ENCODE assay signal across 15 mouse cellular contexts in genomic region chr8:70203072-70203471, GRCm38 (mm10). TPM values are rescaled to one million over a fixed set of nuclear protein-coding genes. Genes with fewer than 3 reads are reported as not detected.
"Had no signal": no experiment of that assay in that cellular context is flagged by ENCODE, and none has a peak within 500 bp of the region (broad histone marks: within the 10 kb centered on the region; RNA-seq: fewer than 3 reads in every experiment).

No protein-coding gene starts in this region.

- H3K27me3 ChIP-seq: lung, embryonic 15.5 days; megakaryocyte, embryonic 14.5 days; midbrain, embryonic 15.5 days; neural tube, embryonic 12.5 days had no signal

- DNase-seq: kidney, adult 18-20 months; kidney, postnatal 10 days; kidney, postnatal 4 days; lung, postnatal 14 days; thymus, adult 18-20 months; thymus, postnatal 14 days had no signal

- ATAC-seq: midbrain, embryonic 15.5 days had no signal

- H3K4me2 ChIP-seq: lung, embryonic 15.5 days; midbrain, embryonic 11.5 days; midbrain, embryonic 15.5 days; neural tube, embryonic 12.5 days had no signal

- H3K36me3 ChIP-seq: limb, embryonic 10.5 days; lung, embryonic 15.5 days; midbrain, embryonic 15.5 days; neural tube, embryonic 12.5 days had no signal

- H3K27ac ChIP-seq: limb, embryonic 10.5 days; lung, embryonic 15.5 days; macrophage; midbrain, embryonic 15.5 days; neural tube, embryonic 12.5 days; stomach, postnatal 0 days had no signal

- H3K9me3 ChIP-seq: limb, embryonic 10.5 days; lung, embryonic 15.5 days; megakaryocyte, embryonic 14.5 days; midbrain, embryonic 15.5 days; neural tube, embryonic 12.5 days had no signal

- H3K9ac ChIP-seq: lung, embryonic 15.5 days; midbrain, embryonic 15.5 days; neural tube, embryonic 12.5 days had no signal

- H3K4me3 ChIP-seq: limb, embryonic 10.5 days; lung, embryonic 15.5 days; megakaryocyte, embryonic 14.5 days; midbrain, embryonic 15.5 days; neural tube, embryonic 12.5 days had no signal

- H3K4me1 ChIP-seq: midbrain, embryonic 15.5 days; neural tube, embryonic 12.5 days had no signal

RNA-seq across cellular contexts. Expression of gene Slc25a42, which starts 9.0 kb away (rescaled TPM):
- total RNA-seq: monocyte, adult 5-6 weeks had no signal
